Mouse (Mus musculus): ENCODE data around the gene Aldh4a1. TPM values are rescaled to one million over a fixed set of nuclear protein-coding genes. Genes with fewer than 3 reads are reported as not detected.

Aldh4a1 gene
- polyA plus RNA-seq, 1 experiment from 2014 or later, result 14.6 TPM

GRCm38 (mm10) chr4:139596715-139597114 lies 26.0 kb upstream of the Aldh4a1 start:
- no peak overlapping the region for H3K4me3 ChIP-seq (ENCODE audit: low read depth, low read length)
- WGBS, result 31% methylated on average over 9 of the region's 9 CpGs
- no peak overlapping the region for H3K4me2 ChIP-seq (replicated peaks; ENCODE audit: low read depth, low read length)
- H3K27ac ChIP-seq (ENCODE audit: low read length), result no peak overlapping the region
- no peaks in the 10 kb centered on the region for H3K9me3 ChIP-seq (ENCODE audit: control insufficient read depth, low read depth, low read length)
- H3K36me3 ChIP-seq (ENCODE audit: control insufficient read depth, insufficient read depth, low read length), result no peaks in the 10 kb centered on the region
- no peaks in the 10 kb centered on the region for H3K27me3 ChIP-seq (ENCODE audit: control insufficient read depth, insufficient read depth, low read length)
- no peak for ATAC-seq (ENCODE audit: insufficient number of reproducible peaks, insufficient read depth, low FRiP score, low read depth)
- H3K4me1 ChIP-seq (ENCODE audit: control insufficient read depth, insufficient read depth, low read length), result peaks cover 58% of the 10 kb centered on the region
- no peak overlapping the region for H3K9ac ChIP-seq (replicated peaks; ENCODE audit: low read depth, low read length)

- H3K4me3 ChIP-seq (ENCODE audit: low read depth, low read length), result no peak overlapping the region
- peak overlapping the region; percentile 96 for H3K27ac ChIP-seq (ENCODE audit: low read length)
- H3K9me3 ChIP-seq (ENCODE audit: control insufficient read depth, low read depth, low read length), result no peaks in the 10 kb centered on the region
- no peak overlapping the region for H3K9ac ChIP-seq (replicated peaks; ENCODE audit: low read depth, low read length)
- WGBS, result 36% methylated on average over 20 of the region's 20 CpGs
- no peaks in the 10 kb centered on the region for H3K27me3 ChIP-seq (ENCODE audit: control insufficient read depth, insufficient read depth, low read length)
- peaks cover 66% of the 10 kb centered on the region for H3K4me1 ChIP-seq (ENCODE audit: control insufficient read depth, insufficient read depth, low read length)
- peak overlapping the region; percentile 40; the same call in 1 of the 2 replicates for H3K4me2 ChIP-seq (replicated peaks; ENCODE audit: low read depth, low read length)
- no peak for ATAC-seq (ENCODE audit: insufficient number of reproducible peaks, insufficient read depth, low FRiP score, low read depth)
- H3K36me3 ChIP-seq (ENCODE audit: control insufficient read depth, insufficient read depth, low read length), result no peaks in the 10 kb centered on the region
Observed at GRCm38 (mm10) chr4:139597286-139598284, 25.1 kb upstream of the Aldh4a1 start.

GRCm38 (mm10) chr4:139598356-139598755 lies 24.3 kb upstream of the Aldh4a1 start:
- Histone ChIP-seq H3K9ac (replicated peaks; ENCODE audit: low read depth, low read length) (no peak overlapping the region), H3K36me3 (ENCODE audit: control insufficient read depth, insufficient read depth, low read length) (no peaks in the 10 kb centered on the region), H3K4me2 (replicated peaks; ENCODE audit: low read depth, low read length) (peak overlapping the region; percentile 40), H3K27ac (ENCODE audit: low read length) (peak overlapping the region; percentile 96), H3K27me3 (ENCODE audit: control insufficient read depth, insufficient read depth, low read length) (no peaks in the 10 kb centered on the region), H3K4me3 (ENCODE audit: low read depth, low read length) (no peak overlapping the region), H3K4me1 (ENCODE audit: control insufficient read depth, insufficient read depth, low read length) (peaks cover 70% of the 10 kb centered on the region), H3K9me3 (ENCODE audit: control insufficient read depth, low read depth, low read length) (no peaks in the 10 kb centered on the region)
- WGBS, result 21% methylated on average over 13 of the region's 13 CpGs
- no peak for ATAC-seq (ENCODE audit: insufficient number of reproducible peaks, insufficient read depth, low FRiP score, low read depth)

- no peak overlapping the region; the same call in 1 of the 2 replicates for H3K9ac ChIP-seq (replicated peaks; ENCODE audit: low read depth, low read length)
- H3K36me3 ChIP-seq (ENCODE audit: control insufficient read depth, insufficient read depth, low read length), result no peaks in the 10 kb centered on the region
- no peaks in the 10 kb centered on the region for H3K27me3 ChIP-seq (ENCODE audit: control insufficient read depth, insufficient read depth, low read length)
- peaks cover 68% of the 10 kb centered on the region for H3K4me1 ChIP-seq (ENCODE audit: control insufficient read depth, insufficient read depth, low read length)
- 1% methylated on average over 12 of the region's 12 CpGs for WGBS
- H3K4me3 ChIP-seq (ENCODE audit: low read depth, low read length), result peak overlapping the region; percentile 1; the same call in 1 of the 2 replicates
- no peaks in the 10 kb centered on the region for H3K9me3 ChIP-seq (ENCODE audit: control insufficient read depth, low read depth, low read length)
- H3K27ac ChIP-seq (ENCODE audit: low read length), result peak overlapping the region; percentile 96
- H3K4me2 ChIP-seq (replicated peaks; ENCODE audit: low read depth, low read length), result peak overlapping the region; percentile 40
- peak; percentile 66; the same call in 1 of the 2 replicates for ATAC-seq (ENCODE audit: insufficient number of reproducible peaks, insufficient read depth, low FRiP score, low read depth)
Observed at GRCm38 (mm10) chr4:139598950-139599518, 23.6 kb upstream of the Aldh4a1 start.

- no peaks in the 10 kb centered on the region for H3K27me3 ChIP-seq (ENCODE audit: control insufficient read depth, insufficient read depth, low read length)
- peaks cover 54% of the 10 kb centered on the region for H3K4me1 ChIP-seq (ENCODE audit: control insufficient read depth, insufficient read depth, low read length)
- ATAC-seq (ENCODE audit: insufficient number of reproducible peaks, insufficient read depth, low FRiP score, low read depth), result no peak
- H3K36me3 ChIP-seq (ENCODE audit: control insufficient read depth, insufficient read depth, low read length), result peaks cover 6% of the 10 kb centered on the region; the same call in 1 of the 2 replicates
- peak overlapping the region; percentile 83 for H3K27ac ChIP-seq (ENCODE audit: low read length)
- H3K9me3 ChIP-seq (ENCODE audit: control insufficient read depth, low read depth, low read length), result no peaks in the 10 kb centered on the region
- H3K4me2 ChIP-seq (replicated peaks; ENCODE audit: low read depth, low read length), result no peak overlapping the region
- no peak overlapping the region; the same call in 1 of the 2 replicates for H3K9ac ChIP-seq (replicated peaks; ENCODE audit: low read depth, low read length)
- 47% methylated on average over 7 of the region's 7 CpGs for WGBS
- no peak overlapping the region for H3K4me3 ChIP-seq (ENCODE audit: low read depth, low read length)
Observed at GRCm38 (mm10) chr4:139601519-139602356, 20.9 kb upstream of the Aldh4a1 start.

- no peak within 1 kb of the TSS for H3K4me3 ChIP-seq (ENCODE audit: low read depth, low read length)
- no peak for ATAC-seq (ENCODE audit: insufficient number of reproducible peaks, insufficient read depth, low FRiP score, low read depth)
- 50% methylated on average over 14 of the region's 14 CpGs for WGBS
- H3K9ac ChIP-seq (replicated peaks; ENCODE audit: low read depth, low read length), result no peak within 1 kb of the TSS; the same call in 1 of the 2 replicates
- peak within 1 kb of the TSS; percentile 83 for H3K27ac ChIP-seq (ENCODE audit: low read length)
- H3K4me2 ChIP-seq (replicated peaks; ENCODE audit: low read depth, low read length), result no peak within 1 kb of the TSS
- peaks cover 10% of the 10 kb centered on the region; the same call in 1 of the 2 replicates for H3K36me3 ChIP-seq (ENCODE audit: control insufficient read depth, insufficient read depth, low read length)
- H3K27me3 ChIP-seq (ENCODE audit: control insufficient read depth, insufficient read depth, low read length), result no peaks in the 10 kb centered on the region
- peaks cover 45% of the 10 kb centered on the region for H3K4me1 ChIP-seq (ENCODE audit: control insufficient read depth, insufficient read depth, low read length)
- H3K9me3 ChIP-seq (ENCODE audit: control insufficient read depth, low read depth, low read length), result no peaks in the 10 kb centered on the region
Observed at GRCm38 (mm10) chr4:139602357-139603244, 20.1 kb upstream of the Aldh4a1 start, which contains the start of gene Gm21969. Gm21969 (plus strand) TSS chr4:139603186.

GRCm38 (mm10) chr4:139605216-139605615 lies 17.4 kb upstream of the Aldh4a1 start:
- no peak overlapping the region for H3K27ac ChIP-seq (ENCODE audit: low read length)
- H3K4me3 ChIP-seq (ENCODE audit: low read depth, low read length), result no peak overlapping the region
- H3K9ac ChIP-seq (replicated peaks; ENCODE audit: low read depth, low read length), result no peak overlapping the region
- H3K36me3 ChIP-seq (ENCODE audit: control insufficient read depth, insufficient read depth, low read length), result peaks cover 16% of the 10 kb centered on the region
- 86% methylated on average over 11 of the region's 11 CpGs for WGBS
- H3K27me3 ChIP-seq (ENCODE audit: control insufficient read depth, insufficient read depth, low read length), result no peaks in the 10 kb centered on the region
- H3K9me3 ChIP-seq (ENCODE audit: control insufficient read depth, low read depth, low read length), result no peaks in the 10 kb centered on the region
- H3K4me1 ChIP-seq (ENCODE audit: control insufficient read depth, insufficient read depth, low read length), result peaks cover 19% of the 10 kb centered on the region
- ATAC-seq (ENCODE audit: insufficient number of reproducible peaks, insufficient read depth, low FRiP score, low read depth), result no peak
- H3K4me2 ChIP-seq (replicated peaks; ENCODE audit: low read depth, low read length), result no peak overlapping the region

All from stomach, embryonic 14.5 days (tissue).